Mouse (Mus musculus): Measurements from ENCODE around the gene Gpatch8. TPM values are rescaled to one million over a fixed set of nuclear protein-coding genes. Genes with fewer than 3 reads are reported as not detected.

Gene Gpatch8
- polyA plus RNA-seq, 1 experiment, result 34.5 TPM

- no peak overlapping the region for H3K27ac ChIP-seq (ENCODE audit: control insufficient read depth, insufficient read depth, low read length)
- WGBS, result 22% methylated on average over 18 of the region's 18 CpGs
- peak; percentile 77 for DNase-seq
Observed at GRCm38 (mm10) chr11:102572866-102573663, 16.9 kb upstream of the Gpatch8 start.

GRCm38 (mm10) chr11:102568756-102569377 lies 12.7 kb upstream of the Gpatch8 start:
- H3K27ac ChIP-seq (ENCODE audit: control insufficient read depth, insufficient read depth, low read length), result no peak overlapping the region
- no peaks in the 10 kb centered on the region for H3K36me3 ChIP-seq (ENCODE audit: control insufficient read depth, insufficient read depth, low read length)
- TF ChIP-seq POLR2A (IDR thresholded peaks at IDR 0.05; ENCODE audit: control insufficient read depth, extremely low read depth, insufficient read depth, low read length, poor library complexity), result no peak
- no peak for TF ChIP-seq CTCF (IDR thresholded peaks at IDR 0.05; ENCODE audit: borderline replicate concordance, control insufficient read depth, extremely low read depth, insufficient read depth, low read length, poor library complexity)
- H3K4me3 ChIP-seq (ENCODE audit: control insufficient read depth, insufficient read depth, low read length), result no peak overlapping the region
- no peak for DNase-seq
- 68% methylated on average over 7 of the region's 7 CpGs for WGBS
- H3K4me1 ChIP-seq (replicated peaks; ENCODE audit: control insufficient read depth, insufficient read depth, low read length), result no peaks in the 10 kb centered on the region
- H3K27me3 ChIP-seq (ENCODE audit: control insufficient read depth, insufficient read depth, low read length), result no peaks in the 10 kb centered on the region

More at GRCm38 (mm10) chr11:102572866-102573663, 16.9 kb upstream of the Gpatch8 start:
- H3K36me3 ChIP-seq (ENCODE audit: control insufficient read depth, insufficient read depth, low read length), result no peaks in the 10 kb centered on the region
- no peaks in the 10 kb centered on the region for H3K4me1 ChIP-seq (replicated peaks; ENCODE audit: control insufficient read depth, insufficient read depth, low read length)
- H3K4me3 ChIP-seq (ENCODE audit: control insufficient read depth, insufficient read depth, low read length), result no peak overlapping the region
- TF ChIP-seq CTCF (IDR thresholded peaks at IDR 0.05; ENCODE audit: borderline replicate concordance, control insufficient read depth, extremely low read depth, insufficient read depth, low read length, poor library complexity) (peak; percentile 57; the same call in 1 of the 2 replicates), POLR2A (IDR thresholded peaks at IDR 0.05; ENCODE audit: control insufficient read depth, extremely low read depth, insufficient read depth, low read length, poor library complexity) (no peak)
- H3K27me3 ChIP-seq (ENCODE audit: control insufficient read depth, insufficient read depth, low read length), result no peaks in the 10 kb centered on the region

GRCm38 (mm10) chr11:102568191-102568590 lies 12.0 kb upstream of the Gpatch8 start:
- WGBS, result 80% methylated on average over 12 of the region's 12 CpGs

GRCm38 (mm10) chr11:102567723-102568122 lies 11.5 kb upstream of the Gpatch8 start:
- Histone ChIP-seq H3K27me3 (ENCODE audit: control insufficient read depth, insufficient read depth, low read length) (no peaks in the 10 kb centered on the region), H3K4me1 (replicated peaks; ENCODE audit: control insufficient read depth, insufficient read depth, low read length) (no peaks in the 10 kb centered on the region), H3K4me3 (ENCODE audit: control insufficient read depth, insufficient read depth, low read length) (no peak overlapping the region), H3K36me3 (ENCODE audit: control insufficient read depth, insufficient read depth, low read length) (no peaks in the 10 kb centered on the region), H3K27ac (ENCODE audit: control insufficient read depth, insufficient read depth, low read length) (no peak overlapping the region)
- DNase-seq, result no peak
- TF ChIP-seq CTCF (IDR thresholded peaks at IDR 0.05; ENCODE audit: borderline replicate concordance, control insufficient read depth, extremely low read depth, insufficient read depth, low read length, poor library complexity), result no peak
- TF ChIP-seq POLR2A (IDR thresholded peaks at IDR 0.05; ENCODE audit: control insufficient read depth, extremely low read depth, insufficient read depth, low read length, poor library complexity), result no peak
- 97% methylated on average over 15 of the region's 15 CpGs for WGBS

More at GRCm38 (mm10) chr11:102568191-102568590, 12.0 kb upstream of the Gpatch8 start:
- no peaks in the 10 kb centered on the region for H3K36me3 ChIP-seq (ENCODE audit: control insufficient read depth, insufficient read depth, low read length)
- peak; percentile 17 for DNase-seq
- H3K4me3 ChIP-seq (ENCODE audit: control insufficient read depth, insufficient read depth, low read length), result no peak overlapping the region
- H3K27ac ChIP-seq (ENCODE audit: control insufficient read depth, insufficient read depth, low read length), result no peak overlapping the region
- TF ChIP-seq POLR2A (IDR thresholded peaks at IDR 0.05; ENCODE audit: control insufficient read depth, extremely low read depth, insufficient read depth, low read length, poor library complexity) (no peak), CTCF (IDR thresholded peaks at IDR 0.05; ENCODE audit: borderline replicate concordance, control insufficient read depth, extremely low read depth, insufficient read depth, low read length, poor library complexity) (peak; percentile 74; the same call in 1 of the 2 replicates)
- H3K27me3 ChIP-seq (ENCODE audit: control insufficient read depth, insufficient read depth, low read length), result no peaks in the 10 kb centered on the region
- H3K4me1 ChIP-seq (replicated peaks; ENCODE audit: control insufficient read depth, insufficient read depth, low read length), result no peaks in the 10 kb centered on the region

- TF ChIP-seq POLR2A (IDR thresholded peaks at IDR 0.05; ENCODE audit: control insufficient read depth, extremely low read depth, insufficient read depth, low read length, poor library complexity), result no peak
- TF ChIP-seq CTCF (IDR thresholded peaks at IDR 0.05; ENCODE audit: borderline replicate concordance, control insufficient read depth, extremely low read depth, insufficient read depth, low read length, poor library complexity), result no peak
- no peak for DNase-seq
- no peak overlapping the region for H3K27ac ChIP-seq (ENCODE audit: control insufficient read depth, insufficient read depth, low read length)
- no peaks in the 10 kb centered on the region for H3K36me3 ChIP-seq (ENCODE audit: control insufficient read depth, insufficient read depth, low read length)
- H3K4me3 ChIP-seq (ENCODE audit: control insufficient read depth, insufficient read depth, low read length), result no peak overlapping the region
- no peaks in the 10 kb centered on the region for H3K4me1 ChIP-seq (replicated peaks; ENCODE audit: control insufficient read depth, insufficient read depth, low read length)
- no peaks in the 10 kb centered on the region for H3K27me3 ChIP-seq (ENCODE audit: control insufficient read depth, insufficient read depth, low read length)
- WGBS, result 87% methylated on average over 6 of the region's 6 CpGs
Observed at GRCm38 (mm10) chr11:102567157-102567556, 11.0 kb upstream of the Gpatch8 start.

GRCm38 (mm10) chr11:102566290-102566689 lies 10.1 kb upstream of the Gpatch8 start:
- Histone ChIP-seq H3K4me1 (replicated peaks; ENCODE audit: control insufficient read depth, insufficient read depth, low read length) (no peaks in the 10 kb centered on the region), H3K27ac (ENCODE audit: control insufficient read depth, insufficient read depth, low read length) (no peak overlapping the region), H3K4me3 (ENCODE audit: control insufficient read depth, insufficient read depth, low read length) (no peak overlapping the region), H3K36me3 (ENCODE audit: control insufficient read depth, insufficient read depth, low read length) (no peaks in the 10 kb centered on the region), H3K27me3 (ENCODE audit: control insufficient read depth, insufficient read depth, low read length) (no peaks in the 10 kb centered on the region)
- no peak for TF ChIP-seq CTCF (IDR thresholded peaks at IDR 0.05; ENCODE audit: borderline replicate concordance, control insufficient read depth, extremely low read depth, insufficient read depth, low read length, poor library complexity)
- no peak for TF ChIP-seq POLR2A (IDR thresholded peaks at IDR 0.05; ENCODE audit: control insufficient read depth, extremely low read depth, insufficient read depth, low read length, poor library complexity)
- 100% methylated on average over 1 of the region's 1 CpGs for WGBS
- no peak for DNase-seq
